Mouse (Mus musculus) embryonic facial prominence, embryonic 15.5 days (tissue): ENCODE results near the gene Hnrnpab. TPM values are rescaled to one million over a fixed set of nuclear protein-coding genes. Genes with fewer than 3 reads are reported as not detected.

Experiments
- ATAC-seq: fragments of 200-750 bp; cut with Nextera tagmentation; 2 replicates; pipeline ENCODE4 v1.8.0; 2017; ENCODE audit warnings: low read depth, moderate TSS enrichment; ENCODE audit not compliant: insufficient number of reproducible peaks, low FRiP score, low TSS enrichment
- H3K27ac ChIP-seq: fragments of 300-500 bp; sonication (generic); replicated peaks from 2 replicates; pipeline ENCODE4 v1.5.1; 2015; ENCODE audit warnings: mild to moderate bottlenecking, inconsistent platforms
- H3K27me3 ChIP-seq: fragments of 300-500 bp; sonication (generic); 2 replicates; pipeline ENCODE4 v1.6.1; 2015; ENCODE audit warnings: inconsistent platforms
- H3K36me3 ChIP-seq: fragments of 300-500 bp; sonication (generic); 2 replicates; pipeline ENCODE4 v1.6.1; 2015; ENCODE audit warnings: mild to moderate bottlenecking, inconsistent platforms
- H3K4me1 ChIP-seq: fragments of 300-500 bp; sonication (generic); 2 replicates; pipeline ENCODE4 v1.6.1; 2015; ENCODE audit warnings: inconsistent platforms
- H3K4me2 ChIP-seq: fragments of 300-500 bp; sonication (generic); replicated peaks from 2 replicates; pipeline ENCODE4 v1.6.1; 2015; ENCODE audit warnings: mild to moderate bottlenecking, inconsistent platforms
- H3K4me3 ChIP-seq: fragments of 300-500 bp; sonication (generic); replicated peaks from 2 replicates; pipeline ENCODE4 v1.5.1; 2015; ENCODE audit warnings: mild to moderate bottlenecking, inconsistent platforms
- H3K9ac ChIP-seq: fragments of 300-500 bp; sonication (generic); 2 replicates; pipeline ENCODE4 v1.6.1; 2015; ENCODE audit warnings: inconsistent platforms
- H3K9me3 ChIP-seq: fragments of 300-500 bp; sonication (generic); replicated peaks from 2 replicates; pipeline ENCODE4 v1.6.1; 2016; ENCODE audit warnings: inconsistent platforms
- WGBS: fragments of 180-500 bp; shearing (Covaris S2); methylation state at CpG from one replicate; pipeline ENCODE4 v1.1.7; 2015; 5-methylcytosine and 5-hydroxymethylcytosine counted together
- polyA plus RNA-seq: library from polyadenylated mRNA; unstranded; fragments of >200 nt; fragmentation: Nextera tagmentation; extraction: Ambion mirVana; gene quantifications from 2 replicates; pipeline ENCODE4 v1.2.1, GENCODE M21; 2015

The Hnrnpab gene
- polyA plus RNA-seq = 380 and 381 TPM in 2 replicates

GRCm38 (mm10) chr11:51606447-51607095 lies at the start of gene Hnrnpab:
Gene Hnrnpab, minus strand, starts transcription at chr11:51606847.
- no peaks in the 10 kb centered on the region for H3K9me3 ChIP-seq
- H3K9ac ChIP-seq = peak within 1 kb of the TSS; percentile 100
- H3K4me2 ChIP-seq = peak within 1 kb of the TSS; percentile 68
- peaks cover 37% of the 10 kb centered on the region for H3K36me3 ChIP-seq
- H3K4me3 ChIP-seq = peak within 1 kb of the TSS; percentile 95
- no peaks in the 10 kb centered on the region for H3K27me3 ChIP-seq
- ATAC-seq = peak; percentile 92
- peaks cover 45% of the 10 kb centered on the region for H3K4me1 ChIP-seq
- under 1% methylated on average over 74 of the region's 91 CpGs for WGBS
- H3K27ac ChIP-seq = peak within 1 kb of the TSS; percentile 95

- Histone ChIP-seq H3K9ac (no peak overlapping the region), H3K9me3 (no peaks in the 10 kb centered on the region), H3K27ac (no peak overlapping the region), H3K4me2 (no peak overlapping the region), H3K27me3 (no peaks in the 10 kb centered on the region), H3K4me3 (no peak overlapping the region), H3K36me3 (no peaks in the 10 kb centered on the region), H3K4me1 (peaks cover 38% of the 10 kb centered on the region)
- no peak for ATAC-seq
- WGBS = 82% methylated on average over 3 of the region's 3 CpGs
Measured at GRCm38 (mm10) chr11:51654891-51655290, 48.2 kb upstream of the Hnrnpab start.

DNA sequence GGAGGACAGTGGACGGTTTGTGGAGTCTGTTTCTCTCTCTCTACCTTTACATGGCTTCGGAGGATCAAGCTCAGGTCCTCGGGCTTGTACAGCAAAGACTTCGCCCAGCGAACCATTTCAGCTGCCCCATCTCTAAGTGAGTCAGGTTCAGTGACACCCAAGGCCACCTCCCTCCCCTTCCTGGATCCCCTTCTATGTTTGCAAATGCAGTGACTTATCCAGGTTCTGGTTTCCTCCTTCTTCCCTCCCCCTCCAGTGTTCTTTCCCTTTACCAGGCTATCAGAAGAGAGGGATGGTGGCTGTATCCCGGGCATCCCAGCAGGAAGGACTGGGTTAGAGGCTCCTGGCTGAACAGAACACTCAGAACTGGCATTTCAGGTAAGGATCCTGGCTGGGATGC lies 47.1 kb upstream of the Hnrnpab start:
- 85% methylated on average over 6 of the region's 6 CpGs for WGBS
- Histone ChIP-seq H3K27me3 (no peaks in the 10 kb centered on the region), H3K4me1 (peaks cover 42% of the 10 kb centered on the region), H3K27ac (no peak overlapping the region), H3K4me2 (no peak overlapping the region), H3K9ac (no peak overlapping the region), H3K9me3 (no peaks in the 10 kb centered on the region), H3K36me3 (no peaks in the 10 kb centered on the region), H3K4me3 (no peak overlapping the region)
- no peak for ATAC-seq

DNA sequence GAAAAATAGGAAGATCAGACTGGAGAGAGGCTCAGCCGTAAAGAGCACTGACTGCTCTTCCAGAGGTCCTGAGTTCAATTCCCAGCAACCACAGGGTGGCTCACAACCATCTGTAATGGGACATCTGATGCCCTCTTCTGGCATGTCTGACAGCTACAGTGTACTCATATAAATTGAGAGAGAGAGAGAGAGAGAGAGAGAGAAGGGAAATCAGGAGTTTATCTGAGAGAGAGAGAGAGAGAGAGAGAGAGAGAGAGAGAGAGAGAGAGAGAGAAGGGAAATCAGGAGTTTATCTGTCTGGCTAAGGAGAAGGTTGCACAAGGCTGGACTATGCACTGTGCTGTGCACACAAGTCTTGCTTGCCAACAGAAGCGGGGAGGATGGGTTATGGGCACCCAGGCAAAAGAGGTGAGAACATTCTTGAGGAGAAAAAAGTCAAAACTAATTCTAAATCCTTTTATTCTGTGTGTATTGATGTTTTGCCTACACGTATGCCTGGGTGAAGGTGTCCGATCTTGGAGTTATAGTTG lies 46.3 kb upstream of the Hnrnpab start:
- ATAC-seq = no peak

DNA sequence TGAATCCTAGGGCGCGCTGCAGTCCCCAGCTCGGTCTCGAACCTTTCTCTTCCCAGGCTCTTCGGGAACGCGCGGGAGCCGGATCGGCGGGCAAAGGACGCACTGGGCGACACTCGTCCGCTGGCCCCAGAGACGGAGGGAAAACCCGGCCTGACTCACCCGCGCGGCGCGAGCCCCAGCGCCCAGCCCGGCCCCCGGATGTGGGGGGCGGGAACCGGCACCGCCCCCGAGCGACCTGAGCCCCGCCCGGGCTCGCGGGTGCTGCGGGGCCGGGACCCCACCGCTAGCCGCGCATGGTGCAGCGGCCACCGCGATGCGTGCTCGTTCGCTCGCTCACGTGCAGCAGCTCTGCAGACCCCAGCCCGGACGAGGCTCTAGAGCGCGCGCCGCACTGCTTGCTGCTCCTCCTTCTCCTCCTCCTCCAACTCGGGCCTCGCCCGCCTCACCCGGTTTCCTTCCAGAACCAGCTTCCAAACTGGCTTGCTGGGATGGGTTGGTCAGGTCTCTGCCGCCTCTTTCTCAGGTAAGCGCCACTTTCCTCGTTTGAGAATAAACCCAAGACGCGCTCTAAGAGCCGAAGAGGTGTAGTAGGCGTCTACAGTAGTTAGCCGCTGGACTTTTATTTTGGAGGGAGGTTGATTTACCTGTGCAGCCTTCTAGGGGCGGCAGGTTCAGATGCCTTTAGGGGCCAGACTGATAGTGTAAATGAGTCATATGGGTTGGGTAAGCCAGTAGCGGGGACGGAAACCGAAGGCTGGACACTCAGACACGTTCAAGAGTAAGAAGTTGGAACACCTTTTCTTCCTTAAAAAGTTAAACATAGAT lies 44.3 kb upstream of the Hnrnpab start, which contains the start of the genes N4bp3 and D930048N14Rik:
TSS of gene N4bp3 (minus strand) at position 152 of the 825 bp plus-strand sequence.
TSS of gene D930048N14Rik (plus strand) at position 264 of the 825 bp plus-strand sequence.
- Histone ChIP-seq H3K9ac (peak within 1 kb of the TSS; percentile 62), H3K9me3 (no peaks in the 10 kb centered on the region), H3K36me3 (no peaks in the 10 kb centered on the region), H3K27me3 (no peaks in the 10 kb centered on the region), H3K4me2 (peak within 1 kb of the TSS; percentile 97), H3K4me1 (peaks cover 42% of the 10 kb centered on the region), H3K4me3 (peak within 1 kb of the TSS; percentile 70), H3K27ac (peak within 1 kb of the TSS; percentile 83)
- WGBS = 1% methylated on average over 70 of the region's 70 CpGs
- ATAC-seq = peak; percentile 72

More for the DNA sequence above, 46.3 kb upstream of the Hnrnpab start:
- no peak overlapping the region for H3K9ac ChIP-seq
- no peak overlapping the region for H3K27ac ChIP-seq
- H3K4me1 ChIP-seq = peaks cover 42% of the 10 kb centered on the region
- H3K4me2 ChIP-seq = no peak overlapping the region
- H3K4me3 ChIP-seq = no peak overlapping the region
- H3K9me3 ChIP-seq = no peaks in the 10 kb centered on the region
- no peaks in the 10 kb centered on the region for H3K27me3 ChIP-seq
- WGBS = 87% methylated on average over 4 of the region's 4 CpGs
- H3K36me3 ChIP-seq = no peaks in the 10 kb centered on the region

DNA sequence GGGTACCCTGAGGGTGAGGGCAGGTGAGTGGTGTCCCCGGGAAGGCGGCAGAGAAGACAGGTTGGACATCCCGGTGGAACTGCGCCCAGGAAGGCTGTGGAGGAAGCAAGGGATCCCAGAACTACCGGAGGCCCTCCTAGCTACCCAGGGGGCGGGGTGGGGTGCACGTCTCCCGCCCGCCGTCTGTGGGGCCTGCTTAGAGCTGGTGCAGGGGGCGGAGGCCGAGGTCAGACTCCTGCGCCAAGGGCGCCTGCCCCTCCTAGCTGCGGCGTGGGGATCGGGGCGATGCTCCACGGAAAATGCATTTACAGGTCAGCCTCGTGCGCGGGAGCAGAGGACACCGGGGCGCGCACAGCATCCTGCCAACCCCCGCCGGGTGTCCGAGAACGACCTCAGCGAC lies 43.6 kb upstream of the Hnrnpab start:
- H3K9me3 ChIP-seq = no peaks in the 10 kb centered on the region
- under 1% methylated on average over 30 of the region's 30 CpGs for WGBS
- H3K36me3 ChIP-seq = 0 out of 2 replicates have a peak, but pooled peaks cover 4% of the 10 kb centered on the region
- ATAC-seq = no peak
- H3K4me1 ChIP-seq = peaks cover 47% of the 10 kb centered on the region
- H3K9ac ChIP-seq = peak overlapping the region; percentile 62
- peak overlapping the region; percentile 97 for H3K4me2 ChIP-seq
- peak overlapping the region; percentile 83 for H3K27ac ChIP-seq
- H3K27me3 ChIP-seq = no peaks in the 10 kb centered on the region
- peak overlapping the region; percentile 70 for H3K4me3 ChIP-seq

- peak overlapping the region; percentile 83 for H3K27ac ChIP-seq
- H3K9ac ChIP-seq = peak overlapping the region; percentile 62
- ATAC-seq = no peak
- peak overlapping the region; percentile 97 for H3K4me2 ChIP-seq
- peak overlapping the region; percentile 70 for H3K4me3 ChIP-seq
- no peaks in the 10 kb centered on the region for H3K9me3 ChIP-seq
- 4% methylated on average over 7 of the region's 7 CpGs for WGBS
- H3K36me3 ChIP-seq = 0 out of 2 replicates have a peak, but pooled peaks cover 8% of the 10 kb centered on the region
- no peaks in the 10 kb centered on the region for H3K27me3 ChIP-seq
- peaks cover 50% of the 10 kb centered on the region for H3K4me1 ChIP-seq
Measured at GRCm38 (mm10) chr11:51649889-51650199, 43.2 kb upstream of the Hnrnpab start.

GRCm38 (mm10) chr11:51649111-51649888 lies 42.7 kb upstream of the Hnrnpab start:
- no peaks in the 10 kb centered on the region for H3K9me3 ChIP-seq
- WGBS = 35% methylated on average over 11 of the region's 11 CpGs
- no peaks in the 10 kb centered on the region for H3K27me3 ChIP-seq
- ATAC-seq = peak; percentile 37; the same call in 1 of the 2 replicates
- H3K4me2 ChIP-seq = peak overlapping the region; percentile 97
- H3K27ac ChIP-seq = peak overlapping the region; percentile 83
- peak overlapping the region; percentile 62 for H3K9ac ChIP-seq
- peaks cover 50% of the 10 kb centered on the region for H3K4me1 ChIP-seq
- H3K36me3 ChIP-seq = 0 out of 2 replicates have a peak, but pooled peaks cover 13% of the 10 kb centered on the region
- H3K4me3 ChIP-seq = peak overlapping the region; percentile 70

DNA sequence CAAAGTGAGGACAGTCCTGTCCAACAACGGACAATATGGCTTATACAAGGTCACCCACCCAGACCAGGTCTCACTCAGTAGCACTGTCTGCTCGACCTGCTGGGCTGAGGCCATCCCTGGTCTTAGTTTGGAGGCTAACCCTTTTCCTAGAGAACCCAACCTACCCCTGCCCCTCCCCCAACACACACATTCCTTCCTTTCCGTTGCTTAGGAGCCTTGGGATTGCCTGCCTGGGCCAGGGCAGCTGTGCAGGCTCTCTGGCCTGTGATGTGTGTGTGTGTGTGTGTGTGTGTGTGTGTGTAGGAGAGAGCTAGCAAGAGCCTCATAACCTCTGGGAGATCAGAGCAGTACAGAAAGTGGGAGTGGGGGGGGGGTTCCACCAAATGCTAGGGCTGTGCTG lies 41.9 kb upstream of the Hnrnpab start:
- Histone ChIP-seq H3K4me2 (peak overlapping the region; percentile 97), H3K4me3 (peak overlapping the region; percentile 70), H3K36me3 (0 out of 2 replicates have a peak, but pooled peaks cover 13% of the 10 kb centered on the region), H3K9ac (no peak overlapping the region), H3K9me3 (no peaks in the 10 kb centered on the region), H3K27me3 (no peaks in the 10 kb centered on the region), H3K4me1 (peaks cover 56% of the 10 kb centered on the region), H3K27ac (peak overlapping the region; percentile 77)
- ATAC-seq = no peak
- 26% methylated on average over 3 of the region's 3 CpGs for WGBS

GRCm38 (mm10) chr11:51646751-51647667 lies 40.4 kb upstream of the Hnrnpab start:
- H3K36me3 ChIP-seq = peaks cover 20% of the 10 kb centered on the region; the same call in 1 of the 2 replicates
- peaks cover 68% of the 10 kb centered on the region for H3K4me1 ChIP-seq
- 56% methylated on average over 15 of the region's 15 CpGs for WGBS

More at GRCm38 (mm10) chr11:51646751-51647667, 40.4 kb upstream of the Hnrnpab start:
- Histone ChIP-seq H3K4me3 (no peak overlapping the region), H3K4me2 (peak overlapping the region; percentile 13; the same call in 1 of the 2 replicates), H3K9ac (no peak overlapping the region), H3K9me3 (no peaks in the 10 kb centered on the region), H3K27me3 (no peaks in the 10 kb centered on the region), H3K27ac (peak overlapping the region; percentile 44; the same call in 1 of the 2 replicates)
- ATAC-seq = no peak
